Mouse (Mus musculus) frontal cortex, postnatal 25 days (tissue): ENCODE data around the gene Sash3.
"Not testable (repeated sequence)": the region's sequence is repeated elsewhere in the genome, so short reads cannot be mapped to it uniquely, and the experiment has no call there.

ENCODE experiments used
- DNase-seq, 2 experiments: peaks; one replicate each; pipeline ENCODE4 v3.0.0; 2022; ENCODE audit warnings: low spot score in 2 of 2

Sash3 gene

DNA sequence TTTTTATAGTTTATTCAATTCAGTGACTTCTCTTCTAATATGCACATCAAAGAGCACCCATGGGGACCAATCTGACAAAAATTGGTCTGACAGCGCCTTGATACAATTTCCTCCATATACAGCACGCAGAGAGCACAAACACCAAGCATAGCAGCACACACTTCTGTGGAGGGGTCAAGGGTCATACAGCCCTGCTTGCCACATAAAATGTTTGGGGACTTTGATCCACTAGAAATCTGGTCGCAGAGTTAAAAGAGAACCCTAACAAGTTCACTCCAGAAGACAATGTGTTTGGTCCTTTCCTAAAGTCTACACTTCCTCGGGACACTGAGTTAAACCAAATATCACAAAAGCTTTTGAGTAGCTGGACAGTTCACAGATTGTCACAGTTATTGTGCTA, 56.8 kb downstream of the Sash3 start:
- DNase-seq = no peak

- no peak for DNase-seq
These were observed 57.5 kb downstream of the Sash3 start for GRCm38 (mm10) chrX:48203763-48204162.

GRCm38 (mm10) chrX:48204469-48204868, 58.2 kb downstream of the Sash3 start:
- DNase-seq = no peak

DNA sequence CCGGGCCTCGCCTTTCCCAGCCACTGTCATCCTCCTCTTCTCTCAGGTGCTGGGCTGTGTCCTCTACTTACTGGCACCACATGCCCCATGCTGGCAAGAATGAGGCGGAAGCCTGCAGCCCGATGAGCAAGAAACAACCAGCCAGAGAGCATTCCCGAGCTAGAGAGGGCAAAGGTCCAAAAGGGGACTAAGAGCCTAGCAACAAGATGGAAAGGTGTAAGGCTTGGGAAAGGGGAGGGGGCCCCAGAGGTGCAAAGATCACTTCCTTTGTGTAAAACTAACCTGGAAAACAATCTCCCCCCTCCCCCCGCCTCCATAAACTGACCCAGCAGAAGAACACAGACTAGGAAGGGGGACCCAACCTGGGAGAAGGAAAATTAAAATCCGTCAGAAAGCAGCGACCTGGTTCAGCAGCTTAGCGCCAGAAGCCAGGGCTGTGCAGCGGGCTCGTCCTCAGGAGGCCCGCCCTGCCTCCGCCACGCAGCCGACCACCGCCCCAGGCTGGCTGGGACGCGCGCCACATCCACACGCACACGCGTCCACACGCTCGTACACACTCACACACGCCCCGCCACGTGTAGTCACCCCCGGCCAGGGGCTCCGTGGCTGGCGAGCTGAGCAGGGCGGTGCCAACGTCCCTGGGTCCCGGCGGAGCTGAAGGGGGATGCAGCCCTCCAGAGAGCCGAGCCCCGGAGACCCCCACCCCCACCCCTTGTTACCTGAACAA, 61.7 kb downstream of the Sash3 start:
- DNase-seq = no peak

DNA sequence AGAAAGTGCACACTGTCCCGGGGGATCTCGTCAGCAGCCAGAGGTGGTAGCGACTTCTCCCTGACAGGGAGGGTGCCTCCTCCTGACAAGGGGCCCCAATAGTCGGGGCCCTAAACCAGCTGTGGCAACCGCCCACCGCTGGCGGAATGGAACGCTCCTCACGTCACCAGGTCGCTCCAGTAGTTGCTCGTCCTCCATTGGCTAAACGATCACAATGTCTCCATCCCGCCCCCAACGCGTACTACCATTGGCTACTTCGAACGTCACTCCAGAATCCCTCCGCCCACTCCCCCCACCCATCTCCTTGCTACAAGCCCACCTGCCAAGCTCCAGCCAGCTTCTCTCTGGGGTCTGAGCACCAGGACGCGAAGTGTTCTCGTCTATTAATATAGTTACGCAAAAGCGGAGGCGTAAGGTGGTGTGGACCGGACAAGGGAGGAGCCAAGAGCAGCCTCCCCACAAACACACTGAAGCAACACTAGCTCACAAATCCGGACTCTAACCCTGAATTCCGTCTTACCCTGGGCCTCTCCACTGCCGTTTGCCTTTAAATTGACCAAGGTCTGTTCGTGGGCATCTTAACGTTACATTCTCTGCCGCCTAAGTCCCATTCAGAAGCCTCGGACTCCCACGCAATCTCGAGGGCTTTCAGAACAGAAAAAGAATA, 62.4 kb downstream of the Sash3 start, which contains the start of gene Zdhhc9:
Gene Zdhhc9 (minus strand): TSS at position 360 of the 667 bp plus-strand sequence.
- peak; percentile 76 to 84 for DNase-seq

DNA sequence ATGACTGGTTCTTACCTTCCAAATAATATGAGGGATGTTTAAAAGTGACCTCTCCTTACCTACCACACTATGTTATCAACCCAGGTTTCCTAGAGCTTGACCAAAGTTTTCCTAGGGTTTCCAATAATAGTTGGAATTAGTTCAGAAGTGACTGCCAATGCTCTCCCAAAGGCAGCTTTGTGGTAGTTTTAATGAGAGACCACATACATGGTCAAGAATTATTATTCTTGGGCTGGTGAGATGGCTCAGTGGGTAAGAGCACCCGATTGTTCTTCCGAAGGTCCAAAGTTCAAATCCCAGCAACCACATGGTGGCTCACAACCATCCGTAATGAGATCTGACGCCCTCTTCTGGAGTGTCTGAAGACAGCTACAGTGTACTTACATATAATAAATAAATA, 63.5 kb downstream of the Sash3 start:
- not testable (repeated sequence) for DNase-seq
